Mouse (Mus musculus) forebrain, embryonic 15.5 days (tissue): ENCODE data around the gene Ambra1. TPM values are rescaled to one million over a fixed set of nuclear protein-coding genes. Genes with fewer than 3 reads are reported as not detected.
A peak's percentile ranks its signal among the peaks of the same experiment; 100 is the strongest.

Experiments
- ATAC-seq: fragments of 200-750 bp; cut with Nextera tagmentation; replicated peaks from 2 replicates; pipeline ENCODE4 v1.8.0; 2017; ENCODE audit warnings: mild to moderate bottlenecking, moderate TSS enrichment, moderate library complexity
- H3K27ac ChIP-seq: fragments of 300-500 bp; sonication (generic); replicated peaks from 2 replicates; pipeline ENCODE4 v1.5.1; 2015; ENCODE audit warnings: mild to moderate bottlenecking, inconsistent platforms
- H3K27me3 ChIP-seq: fragments of 300-500 bp; sonication (generic); 2 replicates; pipeline ENCODE4 v1.6.1; 2015; ENCODE audit warnings: inconsistent platforms
- H3K36me3 ChIP-seq: fragments of 300-500 bp; sonication (generic); 2 replicates; pipeline ENCODE4 v1.6.1; 2015; ENCODE audit warnings: mild to moderate bottlenecking, inconsistent platforms
- H3K4me1 ChIP-seq: fragments of 300-500 bp; sonication (generic); 2 replicates; pipeline ENCODE4 v1.6.1; 2015; ENCODE audit warnings: inconsistent platforms
- H3K4me2 ChIP-seq: fragments of 300-500 bp; sonication (generic); replicated peaks from 2 replicates; pipeline ENCODE4 v1.6.1; 2015; ENCODE audit warnings: mild to moderate bottlenecking, inconsistent platforms
- H3K4me3 ChIP-seq: fragments of 300-500 bp; sonication (generic); 2 replicates; pipeline ENCODE4 v1.5.1; 2015; ENCODE audit warnings: mild to moderate bottlenecking, inconsistent platforms
- H3K9ac ChIP-seq: fragments of 300-500 bp; sonication (generic); replicated peaks from 2 replicates; pipeline ENCODE4 v1.6.1; 2015; ENCODE audit warnings: mild to moderate bottlenecking, inconsistent platforms
- H3K9me3 ChIP-seq: fragments of 300-500 bp; sonication (generic); 2 replicates; pipeline ENCODE4 v1.6.1; 2016; ENCODE audit warnings: inconsistent platforms
- WGBS: fragments of 180-500 bp; shearing (Covaris S2); methylation state at CpG from one replicate; pipeline ENCODE4 v1.1.7; 2015; ENCODE audit warnings: mixed read lengths; 5-methylcytosine and 5-hydroxymethylcytosine counted together
- polyA plus RNA-seq: library from polyadenylated mRNA; unstranded; fragments of >200 nt; fragmentation: Nextera tagmentation; extraction: Ambion mirVana; gene quantifications from 2 replicates; pipeline ENCODE4 v1.2.1, GENCODE M21; 2015

Gene Ambra1
- polyA plus RNA-seq: 20.0 and 21.8 TPM in 2 replicates

GRCm38 (mm10) chr2:91729971-91730821 is at the start of gene Ambra1:
Ambra1 (plus strand) TSS chr2:91730134.
- peaks cover 9% of the 10 kb centered on the region for H3K4me1 ChIP-seq
- H3K27ac ChIP-seq: peak within 1 kb of the TSS; percentile 87
- under 1% methylated on average over 67 of the region's 68 CpGs for WGBS
- peak within 1 kb of the TSS; percentile 65 for H3K4me2 ChIP-seq
- ATAC-seq: peak; percentile 92
- no peaks in the 10 kb centered on the region for H3K36me3 ChIP-seq
- peak within 1 kb of the TSS; percentile 87 for H3K4me3 ChIP-seq
- peak within 1 kb of the TSS; percentile 89 for H3K9ac ChIP-seq
- H3K9me3 ChIP-seq: no peaks in the 10 kb centered on the region
- no peaks in the 10 kb centered on the region for H3K27me3 ChIP-seq

- WGBS: 52% methylated on average over 4 of the region's 4 CpGs
- Histone ChIP-seq H3K4me1 (no peaks in the 10 kb centered on the region), H3K4me3 (no peak overlapping the region), H3K27me3 (no peaks in the 10 kb centered on the region), H3K9ac (no peak overlapping the region), H3K27ac (no peak overlapping the region), H3K36me3 (peaks cover 65% of the 10 kb centered on the region), H3K9me3 (no peaks in the 10 kb centered on the region), H3K4me2 (no peak overlapping the region)
- no peak for ATAC-seq
These were observed 47.1 kb upstream of the Ambra1 start for GRCm38 (mm10) chr2:91682850-91683249.

- H3K36me3 ChIP-seq: peaks cover 65% of the 10 kb centered on the region
- no peaks in the 10 kb centered on the region for H3K27me3 ChIP-seq
- no peak overlapping the region for H3K4me2 ChIP-seq
- no peak for ATAC-seq
- H3K27ac ChIP-seq: no peak overlapping the region
- H3K9me3 ChIP-seq: no peaks in the 10 kb centered on the region
- 80% methylated on average over 8 of the region's 8 CpGs for WGBS
- H3K4me1 ChIP-seq: no peaks in the 10 kb centered on the region
- no peak overlapping the region for H3K9ac ChIP-seq
- H3K4me3 ChIP-seq: no peak overlapping the region
These were observed 46.0 kb upstream of the Ambra1 start for GRCm38 (mm10) chr2:91683919-91684318.

DNA sequence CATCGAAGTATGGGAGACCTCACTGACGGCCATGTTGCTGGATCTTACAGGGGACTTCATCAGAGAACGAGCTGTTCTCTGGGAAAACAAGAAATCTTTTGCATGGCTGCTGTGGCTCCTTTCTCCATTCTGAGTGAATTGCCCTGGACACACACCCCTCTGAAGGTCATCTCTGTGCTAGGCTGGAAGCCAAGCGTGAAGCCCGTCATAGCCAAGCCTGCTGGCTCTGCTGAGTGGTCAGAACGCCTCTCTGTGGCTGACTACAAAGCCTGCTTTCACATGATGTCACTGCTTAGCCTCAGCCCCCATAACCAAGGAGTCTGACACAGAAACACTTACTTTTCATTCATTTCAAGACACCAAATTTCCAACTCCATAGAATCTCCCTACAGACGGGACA is 40.5 kb upstream of the Ambra1 start:
- Histone ChIP-seq H3K4me3 (no peak overlapping the region), H3K27ac (no peak overlapping the region), H3K27me3 (no peaks in the 10 kb centered on the region), H3K4me1 (no peaks in the 10 kb centered on the region), H3K36me3 (peaks cover 52% of the 10 kb centered on the region), H3K9me3 (no peaks in the 10 kb centered on the region), H3K9ac (no peak overlapping the region), H3K4me2 (no peak overlapping the region)
- ATAC-seq: no peak
- WGBS: 79% methylated on average over 7 of the region's 7 CpGs

DNA sequence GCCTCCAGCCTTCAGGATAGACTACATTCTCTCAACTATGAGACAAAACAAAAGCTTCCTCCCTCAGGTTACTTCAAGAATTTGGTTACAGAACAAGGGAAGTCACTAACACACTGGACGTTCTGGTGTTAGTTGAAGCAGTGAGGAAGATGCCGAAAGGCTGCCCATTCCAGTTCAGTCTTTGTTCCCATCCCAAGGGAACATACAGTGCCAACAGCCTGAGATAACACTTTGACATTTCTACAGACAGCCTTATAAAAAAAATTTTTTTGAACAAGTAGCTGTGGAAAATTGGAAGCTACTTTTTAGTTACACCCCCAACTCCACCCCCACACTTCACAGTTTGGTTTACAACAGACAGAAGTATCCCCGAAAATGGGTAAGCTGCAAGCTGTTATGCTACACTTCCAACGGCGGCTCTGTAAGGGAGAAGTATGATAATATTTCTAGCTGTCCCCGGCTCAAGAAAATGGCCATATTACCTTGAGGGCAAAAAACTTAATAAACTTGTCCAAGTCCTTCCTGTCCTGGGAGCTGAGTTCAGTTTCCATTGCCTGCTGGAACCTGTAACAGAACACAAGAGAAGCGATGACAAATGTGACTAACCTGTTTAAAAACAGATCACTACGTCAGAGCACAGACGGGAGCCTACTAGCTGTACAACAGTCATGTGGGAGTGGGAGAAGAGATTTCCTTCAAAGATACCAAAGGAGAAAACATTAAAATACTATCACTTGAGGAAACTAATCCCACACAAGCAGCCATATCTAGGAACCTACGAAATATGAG is 34.3 kb upstream of the Ambra1 start:
- Histone ChIP-seq H3K27ac (no peak overlapping the region), H3K9ac (no peak overlapping the region), H3K4me3 (no peak overlapping the region), H3K9me3 (no peaks in the 10 kb centered on the region), H3K27me3 (no peaks in the 10 kb centered on the region), H3K4me1 (no peaks in the 10 kb centered on the region), H3K4me2 (no peak overlapping the region), H3K36me3 (peaks cover 17% of the 10 kb centered on the region)
- ATAC-seq: no peak
- 92% methylated on average over 10 of the region's 10 CpGs for WGBS

- no peaks in the 10 kb centered on the region for H3K9me3 ChIP-seq
These were observed 33.7 kb upstream of the Ambra1 start for GRCm38 (mm10) chr2:91696225-91696590.

DNA sequence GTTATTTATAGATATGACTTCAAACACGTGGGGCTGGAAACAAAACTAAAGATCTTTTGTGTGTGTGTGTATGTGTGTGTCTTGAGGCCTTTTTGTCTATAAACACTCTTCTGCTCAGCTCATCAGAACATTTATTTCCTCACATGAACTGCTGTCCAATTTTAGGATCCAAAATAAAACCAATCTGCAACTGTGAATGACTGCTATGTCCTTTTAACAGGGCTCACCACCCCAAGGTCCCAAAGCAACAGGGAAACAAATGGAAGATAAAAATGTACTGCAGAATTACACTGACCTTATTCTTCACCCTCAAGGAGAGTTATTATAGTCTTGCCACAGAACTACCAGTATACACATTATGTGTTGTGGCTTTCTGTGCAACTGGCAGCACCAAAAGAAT is 30.7 kb upstream of the Ambra1 start:
- Histone ChIP-seq H3K27ac (no peak overlapping the region), H3K4me3 (no peak overlapping the region), H3K36me3 (peaks cover 6% of the 10 kb centered on the region), H3K4me2 (no peak overlapping the region), H3K27me3 (no peaks in the 10 kb centered on the region), H3K9me3 (no peaks in the 10 kb centered on the region), H3K9ac (no peak overlapping the region), H3K4me1 (no peaks in the 10 kb centered on the region)
- no peak for ATAC-seq
- 76% methylated on average over 1 of the region's 1 CpGs for WGBS

More at GRCm38 (mm10) chr2:91696225-91696590, 33.7 kb upstream of the Ambra1 start:
- no peak overlapping the region for H3K4me3 ChIP-seq
- H3K9ac ChIP-seq: no peak overlapping the region
- no peak overlapping the region for H3K4me2 ChIP-seq
- ATAC-seq: no peak
- no peak overlapping the region for H3K27ac ChIP-seq
- no peaks in the 10 kb centered on the region for H3K4me1 ChIP-seq
- peaks cover 14% of the 10 kb centered on the region for H3K36me3 ChIP-seq
- 96% methylated on average over 1 of the region's 1 CpGs for WGBS
- no peaks in the 10 kb centered on the region for H3K27me3 ChIP-seq

- WGBS: 99% methylated on average over 2 of the region's 2 CpGs
- Histone ChIP-seq H3K4me2 (no peak overlapping the region), H3K4me1 (no peaks in the 10 kb centered on the region), H3K27me3 (no peaks in the 10 kb centered on the region), H3K27ac (no peak overlapping the region), H3K4me3 (no peak overlapping the region), H3K9ac (no peak overlapping the region), H3K9me3 (no peaks in the 10 kb centered on the region), H3K36me3 (no peaks in the 10 kb centered on the region)
- ATAC-seq: no peak
These were observed 28.6 kb upstream of the Ambra1 start for GRCm38 (mm10) chr2:91701366-91701765.

GRCm38 (mm10) chr2:91705736-91706135 is 24.2 kb upstream of the Ambra1 start:
- Histone ChIP-seq H3K4me2 (no peak overlapping the region), H3K9me3 (no peaks in the 10 kb centered on the region), H3K4me3 (no peak overlapping the region), H3K4me1 (peaks cover 11% of the 10 kb centered on the region), H3K36me3 (no peaks in the 10 kb centered on the region), H3K27me3 (no peaks in the 10 kb centered on the region), H3K27ac (no peak overlapping the region), H3K9ac (no peak overlapping the region)
- ATAC-seq: no peak
- 90% methylated on average over 6 of the region's 6 CpGs for WGBS

DNA sequence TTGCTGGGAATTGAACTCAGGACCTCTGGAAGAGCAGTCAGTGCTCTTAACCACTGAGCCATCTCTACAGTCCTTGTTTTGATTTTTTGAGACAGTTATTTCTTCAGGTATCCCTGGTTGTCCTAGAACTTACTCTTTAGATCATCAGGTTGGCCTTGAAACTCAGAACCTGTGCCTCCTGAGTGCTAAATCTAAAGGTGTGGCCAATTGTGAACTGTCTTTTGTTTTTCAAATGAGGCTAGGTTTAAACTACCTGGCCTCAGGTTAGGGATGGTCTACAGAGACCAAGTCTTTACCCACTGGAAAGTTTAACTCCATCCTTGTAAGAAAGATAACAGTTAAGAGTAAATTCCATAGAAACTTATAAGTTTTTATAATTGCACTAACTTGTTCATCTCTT is 23.5 kb upstream of the Ambra1 start:
- Histone ChIP-seq H3K4me2 (no peak overlapping the region), H3K9me3 (no peaks in the 10 kb centered on the region), H3K4me1 (peaks cover 13% of the 10 kb centered on the region), H3K27me3 (no peaks in the 10 kb centered on the region), H3K4me3 (no peak overlapping the region), H3K27ac (no peak overlapping the region), H3K36me3 (no peaks in the 10 kb centered on the region), H3K9ac (no peak overlapping the region)
- ATAC-seq: no peak

- no peaks in the 10 kb centered on the region for H3K27me3 ChIP-seq
- no peak overlapping the region for H3K4me3 ChIP-seq
- no peaks in the 10 kb centered on the region for H3K36me3 ChIP-seq
- H3K9ac ChIP-seq: no peak overlapping the region
- ATAC-seq: no peak
- H3K27ac ChIP-seq: no peak overlapping the region
- WGBS: 97% methylated on average over 6 of the region's 6 CpGs
- H3K4me2 ChIP-seq: no peak overlapping the region
- peaks cover 23% of the 10 kb centered on the region for H3K4me1 ChIP-seq
- no peaks in the 10 kb centered on the region for H3K9me3 ChIP-seq
These were observed 21.6 kb upstream of the Ambra1 start for GRCm38 (mm10) chr2:91708361-91708760.
